25 mouse cellular contexts compared by ENCODE assay signal in genomic region chr3:130677671-130678460, GRCm38 (mm10).
"Had no signal": no experiment of that assay in that cellular context is flagged by ENCODE, and none has a peak within 500 bp of the region (broad histone marks: within the 10 kb centered on the region; RNA-seq: fewer than 3 reads in every experiment).

No protein-coding gene starts in this region.

- H3K9me3 ChIP-seq: heart, embryonic 13.5 days; heart, embryonic 15.5 days; hindbrain, embryonic 13.5 days; hindbrain, embryonic 15.5 days; kidney, embryonic 15.5 days; limb, embryonic 13.5 days; liver, embryonic 13.5 days had no signal

- H3K27ac ChIP-seq: heart, adult 2 months; heart, embryonic 13.5 days; heart, embryonic 15.5 days; hindbrain, embryonic 13.5 days; hindbrain, embryonic 15.5 days; hindbrain, postnatal 0 days; kidney, embryonic 15.5 days; kidney, postnatal 0 days; limb, embryonic 13.5 days; liver, embryonic 13.5 days had no signal

- H3K9ac ChIP-seq: heart, embryonic 13.5 days; heart, embryonic 15.5 days; hindbrain, embryonic 13.5 days; hindbrain, embryonic 15.5 days; kidney, embryonic 15.5 days; limb, embryonic 13.5 days; liver, embryonic 13.5 days had no signal

- H3K27me3 ChIP-seq: heart, embryonic 15.5 days; hindbrain, embryonic 13.5 days; hindbrain, embryonic 15.5 days; kidney, embryonic 15.5 days; limb, embryonic 13.5 days; liver, embryonic 13.5 days had no signal

- H3K4me3 ChIP-seq: heart, adult 2 months; heart, embryonic 13.5 days; heart, embryonic 15.5 days; hindbrain, embryonic 13.5 days; hindbrain, embryonic 15.5 days; kidney, embryonic 15.5 days; limb, embryonic 13.5 days; liver, embryonic 13.5 days had no signal

- H3K36me3 ChIP-seq: heart, embryonic 13.5 days; heart, embryonic 15.5 days; hindbrain, embryonic 13.5 days; hindbrain, embryonic 15.5 days; kidney, embryonic 15.5 days; limb, embryonic 13.5 days; liver, embryonic 13.5 days had no signal

- H3K4me2 ChIP-seq: heart, embryonic 13.5 days; heart, embryonic 15.5 days; hindbrain, embryonic 13.5 days; hindbrain, embryonic 15.5 days; kidney, embryonic 15.5 days; limb, embryonic 13.5 days; liver, embryonic 11.5 days; liver, embryonic 13.5 days had no signal

- ATAC-seq: hindbrain, postnatal 0 days; intestine, embryonic 16.5 days had no signal

- H3K4me1 ChIP-seq: heart, embryonic 13.5 days; heart, embryonic 15.5 days; hindbrain, embryonic 15.5 days; kidney, embryonic 15.5 days; liver, embryonic 13.5 days had no signal

- DNase-seq: gastrocnemius, postnatal 14 days; gastrocnemius, postnatal 36 days; heart, adult 2 months; heart, postnatal 14 days; heart, postnatal 36 days; kidney, adult 11 months; kidney, adult 2 months; kidney, adult 9 months; kidney, postnatal 14 days; kidney, postnatal 36 days; layer of hippocampus, adult 9-11 months; layer of hippocampus, postnatal 36 days; left cerebral cortex, postnatal 4 days; liver; liver, embryonic 13.5 days had no signal
